Mouse (Mus musculus) gastrocnemius, postnatal 36 days (tissue): Measurements from ENCODE around the gene Prpf3. TPM values are rescaled to one million over a fixed set of nuclear protein-coding genes. Genes with fewer than 3 reads are reported as not detected.
A peak's percentile ranks its signal among the peaks of the same experiment; 100 is the strongest.
"Not testable (repeated sequence)": the region's sequence is repeated elsewhere in the genome, so short reads cannot be mapped to it uniquely, and the experiment has no call there.

Source experiments
- DNase-seq, 2 experiments: peaks; one replicate each; pipeline ENCODE4 v3.0.0; 2022
- intact Hi-C: fragments of 180-260 bp; cut with DNase I; formaldehyde crosslinking; loops from one replicate; pipeline ENCODE4 v1.15.1; 2025
- total RNA-seq, 2 experiments: library from RNA; stranded (reverse); gene quantifications; 2 replicates each; pipeline ENCODE4 v1.2.3; 2021

The Prpf3 gene
- total RNA-seq, 2 experiments from 2014 or later, result 12.5 to 14.5 TPM

DNA sequence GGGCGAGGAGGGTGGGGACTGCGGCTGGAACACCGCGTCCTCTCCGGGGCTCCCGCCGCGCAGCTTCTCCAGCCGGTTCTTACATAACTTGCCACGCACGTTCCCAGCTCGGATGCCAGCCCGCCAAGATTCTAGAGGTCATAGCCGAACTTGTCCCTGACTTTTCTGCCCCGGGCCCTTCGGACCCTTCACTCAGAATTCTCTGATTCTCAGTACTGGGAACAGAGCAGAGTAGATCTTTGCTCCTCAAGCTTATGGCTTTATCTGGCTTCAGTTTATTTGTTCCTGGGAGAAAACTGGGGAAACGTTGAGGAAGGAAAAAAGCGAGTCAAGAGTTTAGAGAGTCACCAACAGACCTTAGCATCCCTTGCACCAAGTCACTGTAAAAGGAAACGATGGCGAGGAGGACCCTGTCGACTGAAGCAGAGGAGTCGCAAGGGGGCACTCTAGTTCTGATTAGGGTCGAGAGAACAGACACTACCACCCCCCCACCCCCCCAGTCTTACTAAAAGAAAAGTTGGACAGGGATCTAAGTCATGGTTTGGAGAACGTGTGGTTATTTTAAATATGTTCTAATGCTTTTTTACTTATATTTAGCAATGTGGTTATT, 27.2 kb upstream of the Prpf3 start:
- intact Hi-C loops, result loop anchor here (1.0 kb wide), 1 partner anchor 23 kb away; no protein-coding TSS in a partner anchor
- peak in 1 of 2 experiments; percentile 77 for DNase-seq

DNA sequence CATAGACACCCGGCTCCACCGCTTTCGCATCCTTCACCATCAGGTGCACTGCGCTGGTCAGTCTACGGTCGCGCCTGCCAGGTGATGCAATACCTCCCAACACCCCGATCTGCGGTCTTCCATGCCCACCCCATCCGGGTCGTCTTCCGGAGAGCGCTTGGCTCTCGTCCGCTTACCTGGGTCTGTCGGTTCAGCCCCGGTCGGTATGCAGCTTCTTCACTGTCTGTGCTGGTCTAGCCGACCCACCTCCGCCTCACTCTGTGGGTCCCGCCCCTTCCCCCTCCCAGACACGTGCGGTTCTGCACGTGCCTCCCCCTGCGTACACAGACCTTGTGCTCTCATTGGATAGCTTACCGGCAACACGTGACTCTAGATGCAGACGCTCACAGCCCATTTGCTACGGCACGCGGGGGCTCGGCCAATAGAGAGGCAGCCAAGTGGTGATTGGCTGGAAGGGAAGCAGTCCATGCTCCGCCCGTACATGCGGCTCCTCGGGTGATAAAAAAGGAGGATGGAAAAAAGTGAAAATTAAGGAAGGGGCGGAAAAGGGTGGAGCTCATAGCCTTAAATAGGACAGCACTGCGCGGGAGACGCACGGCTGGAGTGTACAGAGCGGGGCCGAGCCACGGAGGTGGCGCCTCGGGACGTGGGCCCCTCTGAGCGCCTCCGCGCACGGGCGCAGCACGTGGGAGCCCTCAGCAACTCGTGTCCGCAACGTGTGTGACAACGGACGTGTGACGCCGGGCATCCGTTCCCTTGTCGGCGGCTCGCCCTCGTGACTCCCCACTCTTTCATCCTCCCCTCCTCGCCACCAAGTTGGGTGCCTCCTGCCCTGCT, 26.5 kb upstream of the Prpf3 start, which contains the start of gene Ciart:
Gene Ciart (minus strand): TSS at position 273 of the 837 bp plus-strand sequence.
- peak; percentile 87 to 91 for DNase-seq
- intact Hi-C loops, result no loop called here

DNA sequence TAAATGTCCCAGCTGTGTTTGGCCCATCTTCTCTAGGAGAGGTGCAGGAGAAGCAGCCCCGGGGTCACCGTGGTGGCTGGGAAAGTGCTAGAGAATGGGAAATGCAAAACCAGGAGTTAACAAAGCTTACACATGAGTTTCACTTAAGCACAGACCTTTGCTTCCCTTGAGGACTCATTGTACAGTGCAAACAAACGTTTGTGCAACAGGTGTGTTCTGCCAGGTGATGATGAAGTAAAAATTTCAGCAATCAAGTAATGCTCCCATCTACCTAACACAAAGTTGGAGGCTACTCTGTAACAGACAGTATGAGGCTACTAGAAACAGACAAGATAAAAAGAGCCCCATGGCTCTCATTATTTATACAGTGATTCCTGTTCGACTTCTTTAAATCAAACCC, 23.4 kb upstream of the Prpf3 start:
- no peak for DNase-seq

DNA sequence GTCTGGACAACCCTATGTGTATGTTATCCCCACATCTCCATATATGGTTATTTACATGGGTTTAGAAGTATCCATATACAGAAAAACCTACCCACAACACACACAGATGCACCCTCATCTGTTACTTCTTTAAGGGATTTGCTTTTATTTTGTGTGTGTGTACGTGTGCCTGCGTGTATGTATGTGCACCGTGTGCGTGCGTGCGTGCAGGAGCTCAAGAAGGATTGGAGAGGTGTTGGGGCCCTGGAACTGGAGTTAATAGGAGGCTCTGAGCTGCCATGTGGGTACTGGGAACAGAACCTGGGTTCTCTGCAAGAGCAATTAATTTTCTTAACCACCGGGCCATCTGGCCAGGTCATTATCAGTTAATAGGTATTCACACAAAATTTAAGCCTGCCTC, 16.4 kb upstream of the Prpf3 start:
- intact Hi-C loops, result no loop called here
- no peak for DNase-seq

More for the DNA sequence above, 23.4 kb upstream of the Prpf3 start:
- intact Hi-C loops, result no loop called here

DNA sequence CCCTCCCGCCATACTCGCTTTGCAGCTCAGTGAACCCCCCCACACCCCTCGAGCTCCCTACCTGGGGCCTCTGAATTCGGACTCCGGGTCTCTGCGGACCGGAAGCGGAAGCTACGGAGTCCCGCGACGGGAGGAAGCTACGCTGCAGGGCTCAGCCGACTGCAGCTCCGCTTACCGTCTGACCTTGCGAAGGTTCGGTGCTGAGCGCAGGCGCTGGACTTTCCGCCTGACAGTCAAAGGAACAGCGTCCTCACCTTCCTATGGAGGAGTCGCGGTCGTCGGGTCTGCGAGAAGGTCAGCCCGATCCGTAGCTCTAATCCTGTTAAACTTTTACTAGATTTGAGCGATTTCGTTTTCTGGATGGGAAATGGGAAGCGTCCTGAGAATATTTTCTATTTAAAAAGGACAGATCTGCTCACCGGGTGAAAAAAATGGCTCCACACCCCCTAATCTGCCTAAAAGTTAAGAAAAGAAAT, 15.7 kb upstream of the Prpf3 start, which contains the start of gene Mrps21:
Gene Mrps21 (minus strand): TSS at position 128 of the 476 bp plus-strand sequence.
- DNase-seq, result peak; percentile 73 to 79
- intact Hi-C loops, result no loop called here

DNA sequence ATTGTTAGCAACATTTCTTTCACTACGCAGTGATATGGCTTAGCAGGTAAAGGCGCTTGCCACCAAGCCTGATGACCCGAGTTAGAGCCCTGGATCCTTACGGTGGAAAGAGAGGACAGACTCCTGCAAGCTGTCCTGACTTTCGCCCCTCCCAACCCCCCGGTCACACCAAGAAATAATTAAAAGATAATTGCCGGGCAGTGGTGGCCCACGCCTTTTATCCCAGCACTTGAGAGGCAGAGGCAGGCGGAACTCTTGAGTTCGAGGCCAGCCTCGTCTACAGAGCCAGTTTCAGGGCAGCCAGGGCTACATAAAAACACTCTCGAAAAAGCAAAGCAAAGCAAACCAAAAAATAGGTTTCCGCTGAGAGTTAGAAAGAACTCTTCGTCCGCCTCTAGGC, 15.3 kb upstream of the Prpf3 start:
- DNase-seq, result no peak
- intact Hi-C loops, result no loop called here

DNA sequence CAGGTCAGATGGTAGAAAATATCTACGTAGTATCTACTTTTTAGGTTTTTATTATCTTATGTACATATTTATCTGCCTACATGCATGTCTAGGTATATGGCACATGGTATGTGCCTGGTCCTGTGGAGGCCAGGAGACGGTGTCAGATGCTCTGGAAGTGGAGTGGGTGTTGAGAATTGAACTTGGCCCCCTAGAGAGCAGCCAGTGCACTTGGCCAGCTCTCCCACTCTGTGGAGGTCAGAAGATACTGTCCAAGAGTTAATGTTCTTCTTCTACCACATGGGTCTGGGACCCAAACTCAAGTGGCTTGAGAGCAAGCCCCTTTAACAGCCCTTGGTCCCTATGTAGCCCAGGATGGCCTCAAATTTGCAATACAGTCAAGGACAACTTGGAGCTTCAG, 11.7 kb upstream of the Prpf3 start:
- intact Hi-C loops, result no loop called here
- DNase-seq, result no peak

DNA sequence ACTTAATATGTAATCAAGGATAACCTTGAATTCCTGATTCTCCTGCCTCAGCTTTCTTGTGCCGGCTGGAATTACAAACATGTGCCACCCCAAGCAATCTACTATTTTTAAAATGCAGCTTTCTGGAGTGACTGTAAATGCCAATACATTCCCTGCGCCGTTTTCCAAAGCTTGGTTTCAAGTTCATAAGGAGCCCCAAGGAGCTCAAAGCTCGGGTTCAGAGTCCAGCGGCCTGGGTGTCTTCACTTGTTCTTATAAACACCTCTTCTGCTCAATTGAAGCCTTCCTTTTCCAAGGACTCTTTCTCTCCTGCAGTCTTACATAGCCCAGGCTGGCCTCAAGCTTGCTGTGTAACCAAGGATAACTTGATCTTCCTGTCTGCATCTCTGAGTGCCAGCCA, 10.4 kb upstream of the Prpf3 start:
- intact Hi-C loops, result no loop called here

DNA sequence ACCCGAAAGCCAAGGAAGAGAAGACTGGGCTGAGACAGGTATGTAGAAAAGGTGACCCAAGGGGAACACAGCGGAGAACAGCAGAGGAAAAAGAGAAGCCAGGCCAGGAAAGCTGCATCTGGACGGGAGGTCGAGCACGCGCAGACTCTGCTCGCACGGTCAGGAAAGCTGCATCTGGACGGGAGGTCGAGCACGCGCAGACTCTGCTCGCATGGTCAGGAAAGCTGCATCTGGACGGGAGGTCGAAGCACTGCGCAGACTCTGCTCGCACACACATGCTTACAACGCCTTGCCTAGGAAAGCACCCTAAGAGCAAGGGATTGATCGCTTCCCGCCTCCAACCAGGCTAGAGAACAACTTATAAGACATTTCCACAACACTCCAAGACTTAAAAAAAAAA, 9.9 kb upstream of the Prpf3 start:
- intact Hi-C loops, result no loop called here
- DNase-seq, result no peak

More for the DNA sequence above, 10.4 kb upstream of the Prpf3 start:
- no peak for DNase-seq

DNA sequence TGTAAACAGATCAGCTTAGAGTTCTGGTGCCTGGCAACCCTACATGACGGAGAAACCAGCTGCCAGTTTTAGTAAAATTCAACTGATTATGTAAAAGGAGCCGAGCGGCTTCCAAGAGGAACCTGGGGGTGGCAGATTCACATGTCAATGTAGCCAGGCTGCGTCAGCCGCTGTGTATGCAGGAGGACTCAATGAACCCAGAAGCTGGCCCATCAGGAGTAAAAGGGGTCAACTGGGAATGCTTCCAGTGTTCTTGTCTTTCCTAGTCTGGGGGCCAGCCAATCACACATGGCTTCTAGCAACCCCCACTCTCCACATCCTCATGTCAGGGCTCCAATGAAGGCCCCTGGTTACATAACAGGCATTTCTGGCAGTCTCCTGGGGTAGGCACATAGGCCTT, 9.4 kb upstream of the Prpf3 start:
- intact Hi-C loops, result no loop called here
- DNase-seq, result no peak

DNA sequence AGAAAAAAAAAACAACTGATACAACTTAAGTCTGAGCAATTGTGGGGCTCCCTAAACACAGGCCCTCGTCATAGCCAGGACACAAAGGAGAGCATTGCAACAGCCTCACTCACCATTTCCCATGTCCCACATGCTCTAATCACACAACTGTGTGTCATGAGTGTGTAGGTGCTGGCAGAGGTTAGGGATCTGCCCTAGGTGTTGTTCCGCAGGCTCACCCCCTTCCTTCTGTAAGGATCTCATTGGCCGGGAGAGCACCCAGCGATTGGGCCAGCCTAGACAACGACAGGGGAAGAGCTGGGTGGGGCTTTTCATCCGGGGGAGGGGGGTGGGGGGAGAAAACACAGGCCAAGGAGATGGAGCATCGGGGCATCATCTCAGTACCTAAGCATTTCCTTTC, 7.9 kb upstream of the Prpf3 start:
- intact Hi-C loops, result loop anchor here (5.0 kb wide), 1 partner anchor 94 kb away; no protein-coding TSS in a partner anchor
- no peak for DNase-seq

DNA sequence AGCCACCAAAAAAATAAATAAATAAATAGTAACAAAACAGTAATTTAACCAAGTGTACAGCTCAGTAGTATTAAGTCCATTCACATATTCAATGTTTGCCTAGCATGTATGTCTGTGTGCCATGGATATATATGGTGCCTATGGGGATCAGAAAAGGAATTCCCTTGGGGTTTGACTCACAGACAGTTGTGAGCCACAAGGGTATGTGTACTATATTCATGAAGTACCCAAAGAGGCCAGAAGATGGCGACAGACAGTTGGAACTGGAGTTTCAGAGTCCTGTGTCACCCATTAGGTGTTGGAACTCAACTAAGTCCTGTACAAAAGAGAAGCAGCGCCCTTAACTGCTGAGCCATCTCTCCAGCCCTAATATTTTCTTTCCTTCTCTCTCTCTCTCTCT, 6.1 kb upstream of the Prpf3 start:
- intact Hi-C loops, result loop anchor here (2.0 to 5.0 kb wide), 2 partner anchors 45 to 96 kb away; no protein-coding TSS in a partner anchor
- peak in 1 of 2 experiments; percentile 46 for DNase-seq

DNA sequence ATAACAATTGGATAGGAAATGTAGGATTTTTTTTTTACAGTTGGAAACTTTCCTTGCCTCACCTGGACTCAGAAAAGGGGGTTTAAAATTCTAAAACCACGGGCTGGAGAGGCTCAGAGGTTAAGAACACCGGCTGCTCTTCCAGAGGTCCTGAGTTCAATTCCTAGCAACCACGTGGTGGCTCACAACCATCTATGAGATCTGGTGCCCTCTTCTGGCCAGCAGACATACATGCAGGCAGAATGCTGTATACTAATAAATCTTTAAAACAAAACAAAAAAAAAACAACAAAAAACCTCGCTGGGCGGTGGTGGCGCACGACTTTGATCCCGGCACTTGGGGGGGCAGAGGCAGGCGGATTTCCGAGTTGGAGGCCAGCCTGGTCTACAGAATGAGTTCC, 5.5 kb upstream of the Prpf3 start:
- intact Hi-C loops, result loop anchor here (2.0 to 5.0 kb wide), 2 partner anchors 46 to 96 kb away; no protein-coding TSS in a partner anchor
- DNase-seq, result no peak

DNA sequence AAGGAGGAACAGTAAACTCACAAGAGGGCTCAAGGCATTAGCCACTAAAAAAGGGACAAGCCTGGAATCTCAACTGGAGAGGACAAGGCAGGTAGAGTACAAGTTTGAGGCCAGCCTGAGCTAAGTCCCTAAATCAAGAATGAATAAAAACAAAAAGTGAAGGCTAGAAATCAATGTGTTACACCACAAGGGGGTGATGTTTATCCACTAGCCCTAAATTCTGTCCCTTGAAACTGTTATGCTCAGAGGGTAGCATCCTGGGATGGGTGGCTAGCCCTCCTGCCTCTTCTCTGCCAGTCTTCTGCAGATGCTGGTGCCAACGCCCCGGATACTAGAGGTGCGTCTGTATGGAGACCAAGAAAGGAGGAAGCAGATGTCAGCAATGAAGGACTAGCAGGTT, 4.6 kb upstream of the Prpf3 start:
- DNase-seq, result no peak
- intact Hi-C loops, result loop anchor here (2.0 to 5.0 kb wide), 2 partner anchors 46 to 97 kb away; no protein-coding TSS in a partner anchor

DNA sequence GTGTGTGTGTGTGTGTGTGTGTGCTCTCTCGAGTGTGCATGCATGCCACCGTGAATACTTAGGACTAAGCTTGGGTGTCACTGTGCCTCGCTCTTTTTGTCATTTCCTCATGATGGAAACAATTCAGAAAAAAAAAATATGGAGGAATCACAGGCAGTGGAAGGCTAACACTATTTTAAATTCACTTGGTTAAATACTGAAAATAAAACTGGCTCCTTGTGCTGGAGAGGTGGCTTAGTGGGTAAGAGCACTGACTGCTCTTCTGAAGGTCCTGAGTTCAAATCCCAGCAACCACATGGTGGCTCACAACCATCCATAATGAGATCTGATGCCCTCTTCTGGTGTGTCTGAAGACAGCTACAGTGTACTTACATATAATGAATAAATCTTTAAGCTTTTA, 2.6 kb upstream of the Prpf3 start:
- DNase-seq, intact Hi-C loops: not testable (repeated sequence)

DNA sequence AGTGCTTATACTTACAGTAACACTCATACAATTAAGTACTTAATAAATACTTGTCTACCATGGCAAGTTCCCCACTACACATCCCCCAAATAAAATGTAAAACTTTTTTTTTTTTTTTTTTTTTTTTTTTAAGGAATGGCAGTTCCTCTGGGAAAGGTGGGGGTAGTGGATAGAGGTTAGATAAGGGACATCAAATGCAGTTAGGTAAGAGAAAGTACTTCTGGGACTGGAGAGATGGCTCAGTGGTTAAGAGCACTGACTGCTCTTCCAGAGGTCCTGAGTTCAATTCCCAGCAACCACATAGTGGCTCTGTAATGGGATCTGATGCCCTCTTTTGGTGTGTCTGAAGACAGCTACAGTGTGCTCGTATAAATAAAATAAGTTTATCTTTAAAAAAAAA, 1.4 kb upstream of the Prpf3 start:
- DNase-seq, intact Hi-C loops: not testable (repeated sequence)

DNA sequence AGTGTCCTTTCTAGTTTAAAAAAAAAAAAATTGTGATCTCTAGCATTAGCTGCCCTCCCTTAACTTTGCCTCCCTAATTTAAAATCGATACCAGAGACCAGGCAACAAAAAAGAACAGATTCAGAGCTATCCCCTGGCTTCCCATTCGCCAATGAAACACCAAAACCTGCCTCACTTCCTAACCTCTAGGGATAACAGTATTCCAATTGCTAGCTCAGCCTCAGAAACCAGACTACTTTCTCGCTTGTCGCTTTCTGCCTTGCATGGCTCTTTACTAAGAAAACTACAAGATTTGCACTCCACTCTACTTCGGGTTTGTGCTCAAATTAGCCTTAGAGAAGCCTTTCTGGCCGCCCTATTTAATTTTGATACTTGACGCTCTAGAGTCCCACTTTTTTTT, 430 bp upstream of the Prpf3 start:
- intact Hi-C loops, result no loop called here
- no peak for DNase-seq

DNA sequence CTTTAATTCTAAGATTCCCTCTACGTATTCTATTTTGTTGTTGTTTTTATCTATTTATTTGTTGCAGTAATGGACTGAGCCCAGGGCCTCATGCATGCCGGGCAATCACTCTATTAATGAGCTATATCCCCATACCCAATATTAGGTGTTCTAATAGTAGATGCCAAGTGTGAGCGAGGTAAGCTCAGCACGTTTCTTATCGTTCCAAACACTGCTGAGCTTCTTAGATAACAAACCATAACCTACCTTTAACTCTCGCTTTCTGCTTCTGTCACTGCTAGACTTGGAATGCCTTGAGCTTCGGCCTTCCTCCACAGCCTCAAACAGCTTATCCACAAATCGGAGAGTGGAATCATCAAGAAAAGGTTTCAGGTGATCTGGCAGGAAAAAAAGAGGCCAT, 4.4 kb downstream of the Prpf3 start:
- DNase-seq, result no peak
- intact Hi-C loops, result no loop called here

DNA sequence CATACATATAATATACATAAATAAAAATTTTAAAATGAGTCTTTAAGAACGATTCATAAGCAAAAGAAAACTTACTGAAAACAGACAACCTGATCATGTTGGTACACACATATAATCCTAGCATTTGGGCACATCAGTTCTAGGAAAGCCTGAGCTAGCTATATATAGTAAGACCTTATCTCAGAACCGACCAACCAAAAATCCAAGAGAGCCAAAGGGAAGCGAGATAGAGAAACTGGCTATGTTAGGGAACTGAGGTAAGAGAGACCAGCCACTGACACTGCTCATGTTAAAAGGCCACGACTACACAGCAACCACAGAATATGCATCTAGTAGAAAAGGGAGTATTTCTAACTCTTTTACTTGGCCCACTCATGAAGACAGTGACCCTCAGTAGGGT, 5.1 kb downstream of the Prpf3 start:
- intact Hi-C loops, result no loop called here
- DNase-seq, result no peak

DNA sequence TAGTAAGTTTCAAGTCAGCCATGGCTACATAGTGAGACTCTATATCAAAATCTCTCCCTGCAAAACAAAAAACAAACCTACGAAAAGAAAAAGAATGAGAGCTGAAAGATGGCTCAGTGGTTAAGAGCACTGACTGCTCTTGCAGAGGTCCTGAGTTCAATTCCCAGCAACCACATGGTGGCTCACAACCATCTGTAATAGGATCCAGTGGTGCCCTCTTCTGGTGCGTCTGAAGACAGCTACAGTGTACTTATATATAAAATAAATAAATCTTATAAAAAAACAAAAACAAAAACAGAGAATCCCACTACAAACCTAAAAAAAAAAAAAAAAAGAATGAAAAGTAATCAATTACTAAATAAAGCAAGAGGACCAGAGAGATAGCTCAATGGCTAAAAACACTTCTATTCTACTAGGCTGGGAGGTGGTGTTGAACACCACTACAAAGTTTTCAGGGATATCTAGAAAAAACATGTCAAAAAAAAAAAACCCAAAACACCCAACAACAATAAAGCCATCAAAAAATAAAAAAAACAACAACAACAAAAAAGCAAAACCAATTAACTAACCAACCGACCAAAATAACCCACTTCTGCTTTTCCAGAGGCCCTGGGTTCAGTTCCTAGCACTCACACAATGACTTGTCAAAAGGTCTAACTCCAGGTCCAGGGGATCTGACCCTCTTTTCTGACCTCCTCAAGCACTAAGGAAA, 13.0 kb downstream of the Prpf3 start:
- DNase-seq, result no peak
- intact Hi-C loops, result no loop called here

DNA sequence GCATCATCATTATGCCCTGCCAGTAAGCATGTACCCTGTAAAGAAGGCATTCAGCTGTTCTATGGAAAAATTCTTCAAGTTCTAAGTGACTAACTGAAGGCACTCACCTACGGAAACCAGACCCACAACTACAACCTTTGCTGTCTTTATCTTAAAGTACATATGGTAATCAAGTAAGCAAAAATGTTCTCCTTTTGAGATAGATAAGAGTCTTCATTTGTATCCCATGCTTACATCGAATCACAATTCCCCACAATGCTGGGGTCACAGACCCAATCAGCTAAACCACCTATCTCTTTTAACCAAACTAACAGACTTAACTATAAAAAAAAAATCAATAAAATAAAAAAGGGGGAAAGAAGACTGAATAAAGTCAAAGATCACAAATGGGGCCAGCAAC, 16.4 kb downstream of the Prpf3 start:
- intact Hi-C loops, result loop anchor here (10.0 kb wide), 1 partner anchor 504 kb away; no protein-coding TSS in a partner anchor

More for the DNA sequence above, 16.4 kb downstream of the Prpf3 start:
- DNase-seq, result no peak
